Mouse (Mus musculus): ENCODE measurements around the gene Col6a1.

DNA sequence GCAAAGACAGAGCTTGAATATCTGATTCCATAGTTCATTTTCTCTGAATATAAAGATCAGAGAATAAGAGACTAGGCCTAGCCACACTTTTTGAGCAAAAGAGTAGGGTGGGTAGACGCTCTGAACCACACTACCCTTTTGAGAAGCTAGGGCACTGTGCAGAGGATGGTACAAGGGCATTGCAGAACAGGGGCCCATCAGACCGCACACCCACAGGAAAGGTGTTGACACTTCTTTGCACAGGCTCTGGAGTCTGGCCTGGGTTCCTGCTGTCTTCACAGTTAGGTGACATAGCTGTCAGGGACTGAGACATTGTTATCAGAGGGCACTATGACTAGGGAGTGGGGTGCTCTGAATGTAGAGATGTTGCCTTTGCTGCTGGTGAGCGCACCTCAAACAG is 45.7 kb upstream of the Col6a1 start:
- TF ChIP-seq POLR2A (IDR thresholded peaks at IDR 0.05; ENCODE audit: extremely low read depth, insufficient read depth, low read length): no peak
- TF ChIP-seq CTCF (IDR thresholded peaks at IDR 0.05; ENCODE audit: extremely low read depth, insufficient read depth, low read length): no peak

All from cortical plate, adult 2 months (tissue).